Mouse (Mus musculus) ES-CJ7 (cell line): Measurements from ENCODE around the gene Espl1.

Experiments
- DNase-seq: peaks from one replicate; pipeline ENCODE4 v3.0.0; 2011; ENCODE audit warnings: low read depth, low spot score

Espl1 gene

DNA sequence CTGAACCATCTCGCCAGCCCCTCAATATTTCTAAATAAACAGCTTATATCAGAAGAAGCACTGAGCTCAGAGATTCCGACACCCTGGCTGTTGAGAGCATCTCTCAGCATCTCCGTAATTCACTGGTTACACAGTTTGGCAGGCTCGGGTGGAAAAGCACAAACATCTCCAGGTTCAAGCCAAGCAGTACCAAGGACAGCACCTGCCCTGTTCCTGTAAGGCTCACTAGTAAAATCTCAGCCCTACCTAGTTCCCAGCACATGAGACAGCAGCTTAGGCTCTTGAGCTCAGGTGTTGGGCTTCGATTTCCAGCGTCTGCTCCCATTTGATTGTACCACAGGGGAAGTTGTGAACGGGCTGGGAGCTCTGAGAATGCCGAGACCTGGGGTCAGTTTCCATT, 39.2 kb downstream of the Espl1 start:
- peak; percentile 49 for DNase-seq

DNA sequence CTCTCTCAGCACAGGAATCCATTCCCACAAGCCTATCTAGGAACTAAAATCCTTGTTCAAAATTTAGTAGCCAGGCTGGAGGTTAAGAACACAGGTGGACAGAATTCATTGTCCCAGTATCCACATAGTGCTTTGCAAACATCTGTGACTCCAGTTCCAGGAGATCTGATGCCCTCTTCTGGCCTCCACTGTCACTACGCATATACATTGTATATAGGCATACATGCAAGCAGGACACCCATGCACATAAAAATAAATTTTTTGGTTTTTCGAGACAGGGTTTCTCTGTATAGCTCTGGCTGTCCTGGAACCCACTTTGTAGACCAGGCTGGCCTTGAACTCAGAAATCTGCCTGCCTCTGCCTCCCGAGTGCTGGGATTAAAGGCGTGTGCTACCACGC, 39.9 kb downstream of the Espl1 start:
- DNase-seq = peak; percentile 50

DNA sequence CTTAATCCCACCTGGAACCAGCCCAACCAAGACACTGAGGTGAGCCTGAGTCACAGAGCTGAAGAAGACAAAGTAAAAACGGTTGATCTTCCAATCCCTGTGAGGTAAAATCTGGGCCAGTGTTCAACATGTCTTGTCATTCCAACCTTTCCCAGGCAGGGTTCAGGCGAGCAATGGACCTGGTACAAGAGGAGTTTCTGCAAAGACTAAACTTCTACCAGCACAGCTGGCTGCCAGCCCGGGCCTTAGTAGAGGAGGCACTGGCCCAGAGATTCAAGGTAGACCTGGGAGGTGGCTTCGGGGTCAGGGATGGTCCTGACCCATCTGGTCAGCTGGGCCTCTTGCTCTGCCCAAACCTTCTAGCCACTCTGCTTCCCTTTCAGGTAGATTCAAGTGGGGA, 40.9 kb downstream of the Espl1 start:
- no peak for DNase-seq

DNA sequence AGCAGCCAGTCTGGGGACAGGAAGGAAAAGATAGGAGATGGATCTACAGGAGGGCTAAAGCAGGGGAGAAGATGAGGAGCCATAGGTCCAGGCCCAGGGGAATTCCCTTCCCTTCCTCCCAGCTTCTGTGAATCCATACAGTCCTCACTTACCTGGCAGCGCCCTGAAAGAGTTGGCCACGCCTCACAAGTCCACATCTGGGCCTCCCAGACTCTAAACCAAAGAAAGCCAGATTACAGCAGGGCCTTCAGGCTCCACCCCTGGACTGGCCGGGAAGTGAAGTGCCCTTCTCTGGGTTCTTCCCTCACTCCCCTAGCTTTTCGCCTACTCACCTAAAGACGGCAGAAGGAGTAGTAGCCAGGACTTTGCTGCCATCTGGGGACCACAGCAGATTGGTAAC, 43.5 kb downstream of the Espl1 start:
- no peak for DNase-seq

DNA sequence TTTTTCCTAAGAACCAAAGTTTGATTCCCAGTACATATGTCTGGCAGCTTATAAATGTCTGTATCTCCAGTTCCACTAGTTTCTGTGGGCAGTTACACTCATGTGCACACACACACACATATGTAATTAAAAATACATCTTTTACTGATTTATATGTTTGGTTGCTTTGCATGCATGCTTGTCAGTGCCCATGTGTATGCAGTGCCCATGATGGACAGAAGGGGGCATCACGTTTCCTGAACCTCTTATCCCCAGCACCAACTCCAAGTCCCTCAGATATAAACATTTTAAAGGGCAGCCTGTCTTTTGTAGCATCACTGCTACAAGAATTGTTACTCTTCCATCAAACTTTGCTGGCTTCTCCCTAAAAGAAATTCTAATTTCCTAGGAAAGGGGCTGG, 45.5 kb downstream of the Espl1 start:
- peak; percentile 67 for DNase-seq

DNA sequence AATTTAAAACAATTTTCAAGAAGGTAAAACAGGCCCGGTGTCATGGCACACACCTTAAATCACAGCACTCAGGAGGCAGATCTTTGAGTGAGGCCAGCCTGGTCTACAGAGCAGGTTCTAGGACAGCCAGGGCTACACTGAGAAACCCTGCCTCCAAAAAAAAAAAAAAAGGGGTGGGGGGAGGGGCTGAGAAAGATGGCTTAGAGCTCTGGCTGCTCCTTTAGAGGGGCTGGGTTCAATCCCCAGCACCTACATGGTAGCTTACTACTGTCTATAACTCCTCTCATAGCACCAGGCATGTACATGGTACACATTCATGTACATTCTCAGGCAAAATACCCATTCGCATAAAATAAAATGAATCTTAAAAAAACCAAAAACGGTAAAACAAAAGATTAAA, 48.4 kb downstream of the Espl1 start:
- DNase-seq = no peak

DNA sequence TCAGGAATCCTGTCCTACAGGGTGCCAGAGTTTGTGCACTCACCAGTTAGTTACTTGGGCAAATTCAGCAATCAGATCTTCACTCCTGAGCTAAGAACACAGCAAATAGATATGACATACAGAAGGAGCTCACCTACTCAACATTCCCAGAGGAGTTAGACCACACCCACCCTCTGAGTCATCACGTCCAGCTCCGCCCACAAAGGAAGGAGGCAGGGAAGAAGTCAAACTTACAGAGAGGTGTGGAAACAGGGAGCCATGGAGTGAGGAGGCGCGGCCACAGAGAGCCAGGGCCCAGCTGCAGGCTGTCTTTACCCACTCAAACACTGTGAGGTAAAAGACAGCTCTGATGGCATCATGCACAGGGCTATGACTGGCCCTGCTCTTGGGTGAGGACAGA, 50.4 kb downstream of the Espl1 start:
- DNase-seq = peak; percentile 69

DNA sequence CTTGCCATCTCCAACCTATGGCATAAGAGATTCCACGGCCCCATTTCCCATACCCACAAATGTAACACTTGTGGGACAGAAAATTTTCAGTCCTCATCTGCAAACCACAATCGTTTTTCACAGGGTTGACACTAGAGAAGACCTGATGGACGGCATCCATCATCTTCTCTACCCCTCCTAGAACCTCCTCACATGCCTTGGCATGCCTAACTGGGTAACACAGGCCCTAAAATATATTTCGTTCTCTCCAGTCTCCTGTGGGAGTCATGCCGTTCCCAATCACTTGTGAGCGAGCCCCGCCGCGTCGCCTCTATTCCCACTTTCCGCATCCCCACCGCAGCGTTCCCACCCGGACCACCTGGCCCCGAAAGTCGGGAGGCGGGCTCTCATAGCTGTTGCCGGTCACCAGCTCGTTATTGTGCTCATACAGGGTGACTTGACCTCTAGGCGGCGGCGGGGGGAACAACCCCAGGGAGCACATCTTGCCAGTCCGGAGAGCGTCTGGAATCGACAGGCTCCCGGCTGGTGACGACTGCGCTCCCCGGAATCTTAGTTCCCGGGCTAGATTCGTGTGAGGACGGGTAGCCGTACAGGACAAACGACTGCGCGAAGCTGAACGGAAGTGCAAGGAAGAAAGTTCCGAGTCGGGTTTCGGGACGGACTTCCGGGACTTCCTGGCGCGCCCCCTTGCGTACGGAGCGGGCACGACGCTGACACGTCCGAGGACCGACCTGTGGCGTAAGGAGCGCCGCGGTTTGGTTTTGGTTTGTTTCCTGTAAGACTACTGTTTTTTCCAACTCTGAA, 54.3 kb downstream of the Espl1 start, which contains the start of gene Aaas:
Gene Aaas (minus strand): TSS at position 634 of the 804 bp plus-strand sequence.
- peak; percentile 99 for DNase-seq

DNA sequence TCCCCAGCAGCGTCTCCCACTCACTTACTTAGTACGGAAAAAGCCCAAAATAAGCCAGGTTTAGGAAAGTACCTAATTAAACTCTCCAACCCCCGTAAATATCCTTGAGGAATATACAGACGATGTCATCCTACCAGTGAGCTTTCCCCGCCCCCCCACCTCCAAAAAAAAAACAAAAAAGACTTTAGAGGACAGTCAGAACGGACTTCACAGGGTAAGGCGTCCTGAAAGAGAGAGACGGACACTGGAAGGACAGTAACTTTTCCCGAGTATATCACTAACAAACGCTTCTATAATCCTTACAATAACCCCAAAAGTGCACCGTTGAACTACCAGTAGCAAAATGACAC, 54.9 kb downstream of the Espl1 start:
- no peak for DNase-seq

DNA sequence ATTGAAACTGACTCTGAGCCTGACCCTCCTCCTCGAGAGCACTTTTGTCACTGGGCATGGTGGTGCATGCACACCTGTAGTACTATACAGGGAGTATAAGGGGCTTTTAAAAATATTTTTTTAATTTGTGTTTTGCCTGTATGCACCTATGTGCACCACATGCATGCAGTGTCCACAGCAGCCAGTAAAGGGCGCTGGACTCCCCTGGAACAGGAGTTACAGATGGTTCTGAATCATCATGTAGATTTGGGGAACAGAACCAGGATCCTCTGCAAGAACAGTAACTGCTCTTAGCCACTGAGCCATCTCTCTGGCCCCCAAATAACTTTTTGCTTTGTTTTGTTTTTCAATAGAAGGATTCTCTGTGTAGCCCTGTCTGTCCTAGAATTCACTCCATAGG, 56.1 kb downstream of the Espl1 start:
- DNase-seq = no peak

DNA sequence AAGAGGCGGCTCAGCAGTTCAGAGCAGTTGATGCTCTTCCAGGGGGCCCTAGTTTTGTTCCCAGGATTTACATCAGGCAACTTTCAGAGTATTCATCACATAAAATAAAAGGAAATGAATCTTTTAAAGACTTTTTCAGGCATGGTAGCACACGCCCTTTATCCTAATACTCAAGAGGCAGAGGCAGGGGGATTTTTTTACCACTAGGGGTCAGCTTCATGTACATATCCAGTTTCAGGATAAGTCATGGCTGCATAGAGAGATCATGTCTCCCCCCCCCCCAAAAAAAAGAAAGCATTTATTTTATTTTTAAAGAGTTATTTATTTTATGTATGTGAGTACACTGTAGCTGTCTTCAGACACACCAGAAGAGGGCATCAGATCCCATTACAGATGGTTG, 57.9 kb downstream of the Espl1 start:
- no peak for DNase-seq

DNA sequence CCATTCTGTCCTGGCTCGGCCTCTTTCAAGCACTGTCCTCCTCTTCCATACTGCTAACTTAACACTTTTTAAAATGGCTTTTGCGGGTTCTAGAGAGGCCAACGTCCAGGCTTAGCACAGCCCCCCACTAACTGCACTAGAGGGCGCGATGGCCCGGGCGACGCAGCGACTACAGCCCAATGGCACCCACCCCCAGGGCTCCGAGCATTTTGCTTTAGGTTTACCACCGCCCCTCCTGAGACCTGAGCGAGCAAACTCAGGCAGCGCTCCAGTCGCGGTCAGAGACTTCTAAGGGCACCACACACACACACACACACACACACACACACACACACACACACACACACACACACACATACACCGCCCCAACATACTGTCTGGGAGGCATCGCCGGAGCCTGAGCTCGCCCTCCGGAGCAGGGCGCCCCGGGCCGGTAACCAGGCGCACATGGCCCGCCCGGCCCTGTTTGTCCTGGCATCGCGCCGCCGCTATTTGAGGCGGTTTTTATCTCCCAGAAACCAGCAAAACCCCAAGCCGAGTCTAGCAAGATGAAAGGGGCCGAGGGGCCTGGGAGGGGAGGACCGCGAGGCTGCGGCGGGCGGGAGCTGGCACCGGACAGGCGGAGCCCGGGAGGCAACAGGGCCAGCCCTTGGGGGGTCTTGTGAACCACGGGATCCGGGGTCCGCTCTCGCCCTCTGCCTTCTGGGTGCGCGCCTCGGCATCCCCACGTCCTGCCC, 59.2 kb downstream of the Espl1 start:
- DNase-seq = peak; percentile 54

DNA sequence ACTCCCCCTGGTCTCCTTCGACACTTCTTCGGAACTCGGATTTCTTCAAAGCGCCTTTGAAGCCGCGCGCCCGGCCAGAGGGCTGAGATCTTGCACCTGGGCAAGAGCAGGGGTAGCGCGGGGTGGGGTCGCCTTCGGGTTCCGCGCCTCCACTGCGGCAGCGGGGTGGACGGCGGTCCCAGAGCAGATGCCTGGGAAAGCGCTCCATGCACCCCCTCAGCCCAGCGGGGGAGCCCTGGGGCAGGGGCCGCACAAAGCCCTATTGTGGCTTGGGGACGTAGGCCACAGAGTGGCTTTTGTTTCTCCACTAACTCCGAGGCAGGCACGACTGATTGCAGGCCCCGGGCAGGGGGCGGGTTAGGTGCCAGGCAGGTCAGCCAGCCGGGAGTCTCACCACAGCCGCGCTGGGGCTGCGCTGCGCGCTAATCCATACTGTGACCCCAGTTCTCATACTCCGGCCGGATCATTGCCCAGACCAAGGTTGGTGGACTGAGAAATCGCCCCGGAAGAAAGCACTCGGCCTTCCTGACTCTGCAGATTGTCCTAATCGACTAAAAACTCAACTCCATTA, 59.9 kb downstream of the Espl1 start:
- peak; percentile 65 for DNase-seq

DNA sequence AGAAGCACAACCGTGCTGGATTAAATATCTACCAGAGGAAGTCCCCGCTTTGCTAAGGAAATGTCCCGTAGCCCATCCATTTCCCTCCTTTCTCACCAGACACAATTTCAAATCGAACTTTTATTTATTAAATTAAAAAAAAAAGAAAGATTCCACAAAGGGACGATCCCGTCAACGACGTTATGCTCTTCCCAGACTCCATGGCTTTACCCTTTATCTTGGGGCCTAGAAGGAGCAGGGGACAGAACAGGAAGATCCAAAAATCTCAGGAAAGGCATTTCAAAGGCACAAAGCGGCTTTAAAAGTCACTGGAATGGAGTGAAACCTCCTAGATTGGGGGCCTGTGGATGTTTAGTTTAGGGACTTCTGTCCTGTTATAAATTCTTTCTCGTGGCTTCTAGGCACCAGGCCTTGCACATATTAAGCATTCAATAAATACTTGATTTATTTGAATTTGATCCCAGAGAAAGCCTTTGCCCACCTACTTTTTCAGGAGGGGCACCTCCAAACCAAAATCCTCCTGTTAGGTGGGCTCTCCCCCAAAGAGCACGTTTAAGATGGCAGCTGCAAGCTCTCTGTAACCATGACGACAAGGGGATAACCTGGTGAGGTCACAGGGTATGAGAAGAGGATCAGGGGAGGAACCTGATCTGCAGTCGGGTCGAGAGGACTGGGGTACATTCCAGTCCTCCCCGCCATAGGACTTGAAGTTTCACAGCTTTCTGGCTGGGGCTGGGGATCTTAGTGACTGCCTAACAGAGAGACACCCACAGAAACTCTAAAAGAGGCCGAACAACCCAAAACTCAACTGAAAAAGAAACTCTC, 60.6 kb downstream of the Espl1 start:
- DNase-seq = peak; percentile 48

DNA sequence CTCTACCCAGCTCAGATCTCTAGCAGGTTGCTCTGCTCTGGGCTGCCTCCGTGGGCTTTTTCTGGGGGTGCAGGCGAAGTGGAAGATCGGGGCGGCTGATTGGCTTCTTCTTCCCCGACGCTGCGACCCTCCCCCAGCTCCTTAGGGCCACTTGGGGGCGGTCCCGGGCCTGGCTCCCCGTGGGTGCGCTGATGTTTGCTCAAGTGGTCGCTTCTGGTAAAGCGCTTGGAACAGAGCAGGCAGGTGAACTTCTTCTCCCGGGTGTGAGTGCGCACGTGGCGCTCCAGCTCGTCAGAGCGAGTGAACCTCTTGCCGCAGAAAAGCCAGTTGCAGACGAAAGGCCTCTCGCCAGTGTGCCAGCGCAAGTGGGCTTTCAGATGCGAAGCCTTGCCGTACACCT, 62.1 kb downstream of the Espl1 start:
- DNase-seq = peak; percentile 85

DNA sequence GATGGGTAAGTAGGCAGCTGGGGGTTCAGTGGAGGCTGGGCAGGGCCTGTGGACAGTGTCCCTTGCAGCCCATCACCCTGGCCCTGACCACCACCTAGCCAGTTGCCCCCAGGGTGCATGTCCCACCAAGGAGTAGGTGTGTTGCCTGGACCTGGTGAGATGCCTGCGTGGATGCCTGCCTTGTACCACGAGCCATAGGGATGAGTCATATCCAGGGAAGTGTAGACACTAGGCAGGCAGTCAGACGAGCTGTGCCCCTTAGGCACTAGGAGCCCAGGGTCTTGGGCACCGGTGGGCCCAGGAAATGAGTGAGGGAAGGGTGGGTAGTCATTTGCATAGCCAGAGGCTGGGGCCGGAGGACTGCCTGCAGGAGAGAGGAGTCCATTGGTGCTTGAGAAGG, 62.8 kb downstream of the Espl1 start:
- DNase-seq = no peak

DNA sequence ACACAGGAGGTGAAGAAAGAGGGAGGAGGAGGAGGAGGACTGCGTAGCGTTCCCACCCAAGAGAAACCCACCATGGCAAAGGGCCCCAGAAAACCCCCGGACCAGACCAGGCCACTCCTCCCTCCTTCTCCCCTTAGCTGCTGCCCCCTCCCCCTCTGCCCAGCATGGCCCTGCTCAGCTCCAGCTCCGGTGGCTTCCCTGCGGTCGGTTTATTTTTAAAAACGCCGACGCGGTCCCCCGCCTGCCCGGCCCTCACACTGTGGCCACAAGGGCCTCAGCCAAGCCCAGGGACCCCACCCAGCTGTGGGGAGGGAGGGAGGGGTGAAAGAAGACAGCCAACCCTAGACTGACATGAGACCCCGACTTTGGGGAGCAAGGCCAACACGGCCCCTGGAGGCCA, 66.6 kb downstream of the Espl1 start:
- DNase-seq = no peak

DNA sequence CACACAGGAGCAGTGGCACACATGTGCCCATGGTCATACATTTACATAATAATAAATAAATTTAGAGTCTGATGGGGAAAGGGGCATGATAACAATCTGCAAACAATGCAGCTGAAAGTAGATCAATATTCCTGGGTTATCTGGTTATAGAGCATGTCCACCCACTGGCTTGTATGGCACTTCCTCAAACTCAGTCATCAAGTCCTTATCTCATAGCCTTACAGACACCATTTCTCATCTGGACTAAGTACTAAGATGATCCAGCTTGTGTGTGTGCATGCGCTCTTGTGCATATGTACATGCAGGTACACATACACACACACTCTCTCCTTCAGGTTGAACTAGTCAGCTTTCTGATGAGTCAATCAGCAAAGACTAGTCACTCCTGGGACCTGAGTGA, 68.6 kb downstream of the Espl1 start:
- DNase-seq = no peak

DNA sequence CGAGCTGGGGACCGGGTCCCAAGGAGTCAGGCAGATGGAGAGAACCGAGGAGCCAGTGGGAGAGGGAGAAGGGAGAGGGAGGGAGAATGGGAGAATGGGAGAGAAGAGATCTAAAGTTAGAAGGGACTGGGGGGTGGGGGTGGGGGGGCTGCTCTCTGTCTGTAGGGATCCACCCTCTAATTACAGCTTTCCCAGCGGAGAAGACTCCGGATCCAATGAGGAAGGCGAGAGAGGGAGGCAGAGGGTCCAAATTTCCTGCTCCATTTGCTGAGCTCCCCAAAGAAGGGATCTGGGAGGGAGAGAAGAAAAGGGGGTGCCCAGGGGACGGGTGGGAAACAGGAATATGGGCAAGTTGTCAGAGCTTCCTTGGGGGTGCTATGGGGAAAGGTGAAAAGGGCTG, 70.2 kb downstream of the Espl1 start:
- no peak for DNase-seq

DNA sequence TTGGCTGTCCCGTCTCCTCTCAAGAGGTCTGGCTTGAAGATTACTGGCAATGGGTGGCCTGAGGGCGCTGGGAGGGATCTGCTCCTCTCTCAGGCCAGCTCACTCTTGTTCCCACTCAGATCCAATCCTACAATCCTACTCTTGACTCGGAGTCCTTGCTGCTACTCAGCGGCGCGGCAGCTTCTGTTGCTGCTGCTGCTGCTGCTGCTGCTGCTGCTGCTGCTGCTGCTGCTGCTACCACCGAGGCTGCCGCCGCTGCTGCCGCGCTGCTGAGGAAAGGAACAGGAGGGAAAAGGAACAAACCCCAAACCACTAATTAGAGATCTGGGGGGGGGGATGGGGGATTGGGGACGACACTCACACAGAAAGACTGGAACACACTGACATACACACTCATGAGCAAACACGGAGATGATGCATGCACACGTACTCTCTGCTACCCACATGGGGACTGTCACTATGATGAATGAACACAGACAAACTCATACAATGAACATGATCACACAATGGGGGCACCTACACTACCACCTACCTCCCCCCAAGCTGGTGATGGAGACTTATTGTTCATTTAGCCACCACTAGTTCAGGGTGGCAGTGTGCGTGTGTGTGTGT, 70.8 kb downstream of the Espl1 start, which contains the start of gene Sp7:
Gene Sp7 (minus strand): TSS at position 450 of the 612 bp plus-strand sequence.
- no peak for DNase-seq

DNA sequence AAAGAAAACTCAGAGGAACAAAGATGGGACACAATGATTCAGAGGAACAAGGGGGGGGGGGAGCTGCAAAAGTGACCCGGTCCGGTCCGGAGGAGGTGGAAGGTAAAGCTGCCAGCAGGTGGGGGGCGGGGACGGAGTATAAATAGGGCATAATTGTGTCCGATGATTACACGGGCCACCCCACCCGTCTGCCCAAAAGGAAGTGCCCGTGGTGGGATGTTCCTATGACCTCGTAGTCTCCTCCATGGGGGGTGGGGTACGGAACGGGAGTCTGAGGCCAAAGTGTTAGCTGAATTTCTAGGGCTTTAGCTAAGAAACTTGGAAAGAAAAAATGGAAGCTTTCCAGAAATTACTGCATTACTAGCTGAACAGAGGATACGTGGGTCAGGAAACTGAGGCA, 73.9 kb downstream of the Espl1 start:
- no peak for DNase-seq

DNA sequence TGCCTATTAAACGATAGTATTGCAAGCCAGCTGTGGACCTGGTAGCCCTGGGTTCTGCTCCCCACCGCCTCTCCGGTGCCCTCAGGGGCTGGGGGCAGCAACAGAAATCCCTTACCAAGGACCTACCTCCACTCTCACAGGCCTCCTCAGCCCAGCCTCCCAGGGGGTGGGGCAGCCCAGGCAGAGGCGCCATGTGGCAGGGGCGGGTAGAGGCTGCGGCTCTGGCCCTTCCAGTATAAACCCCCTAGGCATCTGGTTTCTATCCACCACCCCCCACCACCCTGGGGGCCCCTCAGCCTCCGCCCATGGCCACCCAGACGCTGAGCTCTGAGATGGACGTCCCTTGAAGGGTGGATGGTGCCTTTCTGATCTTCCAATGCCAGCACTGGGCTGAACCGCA, 74.7 kb downstream of the Espl1 start:
- no peak for DNase-seq
